Mouse (Mus musculus) liver, embryonic 14.5 days (tissue): ENCODE measurements around the gene Methig1. TPM values are rescaled to one million over a fixed set of nuclear protein-coding genes. Genes with fewer than 3 reads are reported as not detected.

Experiments used
- ATAC-seq: fragments of 200-750 bp; cut with Nextera tagmentation; 2 replicates; pipeline ENCODE4 v1.8.0; 2017; ENCODE audit warnings: moderate number of reproducible peaks, mild to moderate bottlenecking, moderate library complexity; ENCODE audit not compliant: insufficient read depth
- DNase-seq, 3 experiments: peaks; one replicate each; pipeline ENCODE4 v3.0.0-alpha.2; 2012 to 2013; ENCODE audit warnings: low read depth in 3 of 3, low spot score in 3 of 3
- H3K27ac ChIP-seq: fragments of 300-500 bp; sonication (generic); 2 replicates; pipeline ENCODE4 v1.5.1; 2014; ENCODE audit warnings: moderate library complexity, mild to moderate bottlenecking, control low read depth, inconsistent platforms
- H3K27me3 ChIP-seq: fragments of 300-500 bp; sonication (generic); 2 replicates; pipeline ENCODE4 v1.6.1; 2014; ENCODE audit warnings: mild to moderate bottlenecking, low read length, moderate library complexity; ENCODE audit not compliant: control insufficient read depth, insufficient read depth
- H3K36me3 ChIP-seq: fragments of 300-500 bp; sonication (generic); replicated peaks from 2 replicates; pipeline ENCODE4 v1.6.1; 2014; ENCODE audit warnings: low read depth; ENCODE audit not compliant: control insufficient read depth, insufficient read depth
- H3K4me1 ChIP-seq, 2 experiments: fragments of 200-500 bp in 1 of 2; fragments of 300-500 bp in 1 of 2; sonication (generic) in 1 of 2; replicated peaks; 2 replicates each; pipeline ENCODE4 v1.6.1; 2012 to 2014; ENCODE audit warnings: antibody characterized with exemption in 1 of 2, inconsistent platforms in 1 of 2, low read length in 1 of 2; ENCODE audit not compliant: control insufficient read depth in 2 of 2, insufficient read depth in 2 of 2
- H3K4me2 ChIP-seq: fragments of 300-500 bp; sonication (generic); 2 replicates; pipeline ENCODE4 v1.6.1; 2014; ENCODE audit warnings: low read depth, mild to moderate bottlenecking, control low read depth, moderate library complexity
- H3K4me3 ChIP-seq, 2 experiments: fragments of 200-500 bp in 1 of 2; fragments of 300-500 bp in 1 of 2; sonication (generic) in 1 of 2; 2 replicates each; pipeline ENCODE4 v1.5.1; 2012 to 2014; ENCODE audit warnings: low read depth in 2 of 2, low read length in 2 of 2, mild to moderate bottlenecking in 2 of 2, control low read depth in 1 of 2, inconsistent platforms in 1 of 2, moderate library complexity in 1 of 2; ENCODE audit not compliant: insufficient read depth in 1 of 2
- H3K9ac ChIP-seq: fragments of 300-500 bp; sonication (generic); replicated peaks from 2 replicates; pipeline ENCODE4 v1.6.1; 2014; ENCODE audit warnings: mild to moderate bottlenecking, control low read depth, moderate library complexity
- H3K9me3 ChIP-seq: fragments of 300-500 bp; sonication (generic); 2 replicates; pipeline ENCODE4 v1.6.1; 2016; ENCODE audit warnings: low read length, mixed read lengths; ENCODE audit not compliant: control insufficient read depth
- CTCF ChIP-seq: IDR thresholded peaks from 2 replicates; pipeline ENCODE4 v1.5.1; 2016; ENCODE audit warnings: antibody characterized with exemption, low read depth, control low read depth
- EP300 ChIP-seq: IDR thresholded peaks from 2 replicates; pipeline ENCODE4 v1.6.1; 2016; ENCODE audit warnings: antibody characterized with exemption, low read depth
- WGBS: fragments of 180-500 bp; shearing (Covaris S2); extraction: QIAGEN DNeasy Blood & Tissue Kit; methylation state at CpG from one replicate; pipeline ENCODE4 v1.1.7; 2014; ENCODE audit not compliant: insufficient replicate concordance; 5-methylcytosine and 5-hydroxymethylcytosine counted together
- polyA plus RNA-seq, 2 experiments: library from polyadenylated mRNA; depleted of rRNA in 1 of 2; stranded (reverse) in 1 of 2; unstranded in 1 of 2; fragments of >200 nt; fragmentation: Nextera tagmentation in 1 of 2; extraction: Ambion mirVana in 1 of 2; gene quantifications; 2 replicates each; pipeline versions ENCODE4 v1.2.1 to v1.2.3; 2012 to 2014

The Methig1 gene
- polyA plus RNA-seq (2012; rRNA removed) = 0.04 TPM in 1 of 2 replicates, not detected in the other
- polyA plus RNA-seq (2014; fragmentation: Nextera tagmentation; extraction: Ambion mirVana) = 0.09 TPM in 1 of 2 replicates, not detected in the other

DNA sequence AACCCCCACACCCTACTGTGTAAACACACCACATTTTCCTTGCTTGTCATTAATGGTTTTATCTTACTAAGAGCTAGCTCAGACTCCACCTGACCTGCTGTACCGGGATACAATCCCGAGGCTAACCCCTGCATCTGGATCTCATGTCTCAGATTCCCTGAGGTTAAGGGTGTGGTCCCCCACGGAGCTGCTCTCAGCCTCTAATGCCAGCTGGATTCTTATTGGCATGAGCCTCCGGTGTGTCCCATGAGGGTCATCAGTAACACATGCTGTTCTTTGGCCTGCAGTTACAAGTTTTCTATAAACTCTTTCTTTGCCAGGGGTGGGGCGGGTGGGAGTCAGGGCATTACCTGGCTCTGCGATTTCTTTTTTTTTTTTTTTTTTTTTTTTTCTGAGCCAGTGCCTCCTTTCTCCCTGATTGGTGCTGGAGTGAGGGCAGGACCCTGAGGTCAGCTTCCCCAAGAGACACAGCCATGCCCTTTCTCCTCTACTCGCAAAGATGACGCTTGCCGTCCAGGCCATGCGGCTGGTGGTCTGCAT lies at the start of gene Methig1, which contains the start of gene Mettl7a2:
Gene Methig1, plus strand, starts transcription at position 439 of the 540 bp plus-strand sequence.
Gene Mettl7a2, plus strand, starts transcription at position 490 of the 540 bp plus-strand sequence.
- ATAC-seq = no peak
- WGBS = 62% methylated on average over 10 of the region's 10 CpGs

DNA sequence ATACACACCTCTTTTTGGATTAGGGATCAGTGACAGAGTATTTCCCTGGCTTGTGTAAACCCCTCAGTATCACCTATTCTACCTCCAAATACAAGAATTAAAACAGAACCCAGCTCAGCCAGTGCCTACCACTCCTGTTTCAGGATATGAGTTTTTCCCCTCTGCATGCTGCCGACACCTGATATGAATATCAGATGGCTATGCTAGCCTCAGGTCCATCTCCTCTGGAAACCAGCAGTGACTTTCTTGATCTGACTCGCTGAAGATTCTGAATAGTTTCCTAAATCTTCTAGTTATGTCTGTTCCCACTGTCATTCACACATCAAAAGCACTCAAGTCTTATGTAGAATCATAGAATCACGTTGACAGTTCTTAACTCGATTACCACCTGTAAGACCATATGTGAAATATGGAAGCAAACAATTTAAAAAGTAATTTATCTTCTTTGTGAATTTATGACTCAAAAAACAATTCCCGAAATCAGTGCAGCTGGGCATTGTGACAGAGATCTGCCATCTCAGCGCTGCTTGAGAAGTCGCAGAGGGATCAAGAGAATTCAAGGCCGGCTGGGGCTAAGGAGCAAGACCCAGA lies 49.4 kb upstream of the Methig1 start:
- H3K27me3 ChIP-seq = no peaks in the 10 kb centered on the region
- no peak for TF ChIP-seq CTCF
- 0 out of 2 replicates have a peak, but pooled peaks have one; percentile 11 for TF ChIP-seq EP300
- peak overlapping the region; percentile 13; the same call in 1 of the 2 replicates for H3K27ac ChIP-seq
- peak overlapping the region; percentile 87 for H3K4me2 ChIP-seq
- no peak for ATAC-seq
- H3K4me1 ChIP-seq = peaks cover 13 to 26% of the 10 kb centered on the region in 2 experiments
- WGBS = 41% methylated on average over 8 of the region's 8 CpGs
- no peaks in the 10 kb centered on the region for H3K9me3 ChIP-seq
- H3K9ac ChIP-seq = no peak overlapping the region
- DNase-seq = no peak
- H3K4me3 ChIP-seq = peak overlapping the region; percentile 35 to 64
- no peaks in the 10 kb centered on the region for H3K36me3 ChIP-seq

More for the DNA sequence above, at the start of gene Methig1, which contains the start of gene Mettl7a2:
- Histone ChIP-seq H3K36me3 (no peaks in the 10 kb centered on the region), H3K9me3 (no peaks in the 10 kb centered on the region), H3K4me3 (no peak within 1 kb of the TSS), H3K27ac (no peak within 1 kb of the TSS), H3K4me2 (no peak within 1 kb of the TSS), H3K27me3 (no peaks in the 10 kb centered on the region), H3K9ac (no peak within 1 kb of the TSS), H3K4me1 (peaks cover 0 to 3% of the 10 kb centered on the region in 2 experiments; a peak in 2 of 4 replicates)
- DNase-seq = no peak
- TF ChIP-seq EP300 (no peak), CTCF (no peak)

DNA sequence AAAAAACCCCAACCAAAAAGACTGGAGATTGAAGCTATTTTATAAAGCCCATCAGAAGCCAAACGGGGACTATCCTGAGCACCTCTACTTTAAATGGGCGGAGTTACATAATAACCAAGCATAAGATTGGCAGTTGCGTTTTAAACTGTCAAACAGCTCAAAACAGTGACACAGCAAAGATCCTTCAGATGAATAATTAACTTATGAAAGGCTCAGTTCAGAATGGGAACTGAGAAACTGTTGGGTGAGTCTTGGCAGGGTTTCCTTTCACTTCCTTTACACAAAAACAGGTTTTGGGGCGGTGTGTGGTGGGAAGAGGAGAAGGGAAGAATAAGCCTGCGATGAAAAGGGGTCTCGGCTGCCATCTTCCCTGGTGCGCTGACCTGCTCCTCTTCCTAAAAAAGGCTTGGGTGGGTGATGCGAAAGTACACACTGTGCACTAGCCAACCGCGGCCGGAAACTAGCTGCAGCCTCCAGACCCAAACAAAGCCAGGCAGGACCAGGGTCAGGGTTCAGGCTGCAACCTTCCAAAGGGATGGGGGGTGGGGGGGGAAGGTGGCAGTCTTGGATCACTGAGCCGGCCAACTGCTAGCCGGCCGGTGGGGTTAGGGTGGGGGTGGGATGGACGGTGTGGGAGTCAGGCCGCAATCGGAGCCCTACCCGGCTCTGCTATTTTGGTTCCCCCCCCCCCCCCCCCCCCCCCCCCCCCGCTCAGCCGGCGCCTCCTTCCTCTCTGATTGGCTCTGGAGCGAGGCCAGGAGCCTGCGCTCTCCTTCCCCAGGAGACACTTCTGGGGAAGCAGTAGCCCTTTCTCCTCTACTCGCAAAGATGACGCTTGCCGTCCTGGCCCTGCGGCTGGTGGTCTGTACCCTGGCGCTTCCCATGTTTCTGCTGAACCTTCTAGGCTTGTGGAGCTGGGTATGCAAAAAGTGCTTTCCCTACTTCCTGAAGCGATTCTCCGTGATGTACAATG lies 48.6 kb upstream of the Methig1 start, which contains the start of gene Mettl7a1:
Gene Mettl7a1, plus strand, starts transcription at position 122 of the 973 bp plus-strand sequence.
- Histone ChIP-seq H3K4me2 (peak within 1 kb of the TSS; percentile 87), H3K4me3 (peak within 1 kb of the TSS; percentile 64 to 99), H3K4me1 (peaks cover 13 to 26% of the 10 kb centered on the region in 2 experiments), H3K9me3 (no peaks in the 10 kb centered on the region), H3K27me3 (no peaks in the 10 kb centered on the region), H3K27ac (peak within 1 kb of the TSS; percentile 77), H3K36me3 (no peaks in the 10 kb centered on the region), H3K9ac (peak within 1 kb of the TSS; percentile 78)
- peak; percentile 60; the same call in 1 of the 2 replicates for TF ChIP-seq EP300
- TF ChIP-seq CTCF = no peak
- peak; percentile 64 to 80 (median 74) for DNase-seq
- peak; percentile 75 for ATAC-seq
- 1% methylated on average over 21 of the region's 30 CpGs for WGBS

DNA sequence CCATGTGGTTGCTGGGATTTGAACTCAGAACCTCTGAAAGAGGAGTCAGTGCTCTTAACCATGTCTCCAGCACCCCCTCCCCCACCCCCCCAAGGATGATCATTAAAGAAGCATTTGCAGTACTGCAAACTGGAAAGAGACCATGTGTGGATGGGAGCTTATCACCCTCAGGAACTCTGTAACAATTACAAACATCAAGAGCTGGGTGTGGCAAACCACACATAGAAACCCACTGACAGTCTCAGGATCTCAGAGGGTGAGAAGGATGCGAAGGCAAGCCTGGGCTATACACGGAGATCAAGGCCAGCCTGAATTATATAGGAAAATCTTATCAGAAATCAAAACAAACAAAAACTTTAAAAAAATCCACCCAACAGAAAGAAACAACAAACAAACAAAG lies 46.7 kb upstream of the Methig1 start:
- Histone ChIP-seq H3K36me3 (no peaks in the 10 kb centered on the region), H3K4me3 (peak overlapping the region in 1 of 2 experiments; percentile 64; a peak in 1 of 4 replicates), H3K27ac (no peak overlapping the region), H3K9me3 (no peaks in the 10 kb centered on the region), H3K4me1 (peaks cover 8 to 16% of the 10 kb centered on the region in 2 experiments), H3K4me2 (peak overlapping the region; percentile 87), H3K9ac (no peak overlapping the region), H3K27me3 (no peaks in the 10 kb centered on the region)
- no peak for DNase-seq
- TF ChIP-seq EP300 (no peak), CTCF (no peak)
- 32% methylated on average over 2 of the region's 2 CpGs for WGBS
- ATAC-seq = no peak
